Mouse (Mus musculus) limb, embryonic 12.5 days (tissue): ENCODE data around the gene Neu1. TPM values are rescaled to one million over a fixed set of nuclear protein-coding genes. Genes with fewer than 3 reads are reported as not detected.

Source experiments
- ATAC-seq: fragments of 200-750 bp; cut with Nextera tagmentation; 2 replicates; pipeline ENCODE4 v1.8.0; 2017; ENCODE audit warnings: low read depth, moderate TSS enrichment; ENCODE audit not compliant: insufficient number of reproducible peaks, insufficient read depth, low FRiP score, low TSS enrichment
- H3K27ac ChIP-seq: fragments of 300-500 bp; sonication (generic); 2 replicates; pipeline ENCODE4 v1.5.1; 2016; ENCODE audit warnings: mild to moderate bottlenecking, moderate library complexity
- H3K27me3 ChIP-seq: fragments of 300-500 bp; sonication (generic); 2 replicates; pipeline ENCODE4 v1.6.1; 2016; ENCODE audit warnings: mild to moderate bottlenecking, moderate library complexity
- H3K36me3 ChIP-seq: fragments of 300-500 bp; sonication (generic); 2 replicates; pipeline ENCODE4 v1.6.1; 2016; ENCODE audit warnings: mild to moderate bottlenecking, moderate library complexity
- H3K4me1 ChIP-seq: fragments of 300-500 bp; sonication (generic); replicated peaks from 2 replicates; pipeline ENCODE4 v1.6.1; 2016
- H3K4me2 ChIP-seq: fragments of 300-500 bp; sonication (generic); 2 replicates; pipeline ENCODE4 v1.6.1; 2016; ENCODE audit warnings: mild to moderate bottlenecking, moderate library complexity
- H3K4me3 ChIP-seq: fragments of 300-500 bp; sonication (generic); replicated peaks from 2 replicates; pipeline ENCODE4 v1.5.1; 2016; ENCODE audit warnings: mild to moderate bottlenecking
- H3K9ac ChIP-seq: fragments of 300-500 bp; sonication (generic); replicated peaks from 2 replicates; pipeline ENCODE4 v1.6.1; 2016; ENCODE audit warnings: mild to moderate bottlenecking, moderate library complexity
- H3K9me3 ChIP-seq: fragments of 300-500 bp; sonication (generic); 2 replicates; pipeline ENCODE4 v1.6.1; 2016; ENCODE audit warnings: mild to moderate bottlenecking, moderate library complexity
- WGBS: fragments of 180-500 bp; shearing (Covaris S2); methylation state at CpG from one replicate; pipeline ENCODE4 v1.1.7; 2016; 5-methylcytosine and 5-hydroxymethylcytosine counted together
- polyA plus RNA-seq: library from polyadenylated mRNA; unstranded; fragments of >200 nt; fragmentation: Nextera tagmentation; extraction: Ambion mirVana; gene quantifications from 2 replicates; pipeline ENCODE4 v1.2.1, GENCODE M21; 2016

The Neu1 gene
- 16.2 and 18.9 TPM in 2 replicates for polyA plus RNA-seq

DNA sequence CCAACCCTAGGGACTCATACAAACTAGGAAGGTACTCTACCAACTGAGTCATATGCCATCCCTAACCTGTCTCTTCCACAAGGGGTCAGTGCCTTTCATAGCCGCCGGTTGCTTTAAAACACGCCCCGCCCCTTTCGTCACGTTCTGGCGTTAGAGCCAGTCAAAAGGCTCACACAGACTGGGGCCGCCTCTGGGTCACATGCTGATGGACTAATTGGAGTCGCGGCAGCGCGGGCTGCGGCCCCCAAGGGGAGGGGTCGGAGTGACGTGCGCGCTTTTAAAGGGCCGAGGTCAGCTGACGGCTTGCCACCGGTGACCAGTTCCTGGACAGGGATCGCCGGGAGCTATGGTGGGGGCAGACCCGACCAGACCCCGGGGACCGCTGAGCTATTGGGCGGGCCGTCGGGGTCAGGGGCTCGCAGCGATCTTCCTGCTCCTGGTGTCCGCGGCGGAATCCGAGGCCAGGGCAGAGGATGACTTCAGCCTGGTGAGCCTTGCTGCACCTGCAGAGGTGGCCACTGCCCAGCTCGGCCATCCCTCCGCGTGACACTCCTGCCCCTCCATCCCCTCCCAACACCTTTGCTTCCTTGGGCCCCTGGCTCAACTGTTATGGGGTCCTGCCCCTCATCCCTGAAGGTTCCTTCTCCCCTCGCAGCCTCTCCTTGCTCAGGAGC, at the start of gene Neu1:
Gene Neu1 (plus strand): TSS at position 193 of the 674 bp plus-strand sequence.
- Histone ChIP-seq H3K4me2 (peak within 1 kb of the TSS; percentile 98), H3K27me3 (no peaks in the 10 kb centered on the region), H3K36me3 (peaks cover 22% of the 10 kb centered on the region), H3K27ac (peak within 1 kb of the TSS; percentile 56; the same call in 1 of the 2 replicates), H3K4me3 (peak within 1 kb of the TSS; percentile 71), H3K4me1 (peaks cover 8% of the 10 kb centered on the region), H3K9ac (peak within 1 kb of the TSS; percentile 75), H3K9me3 (no peaks in the 10 kb centered on the region)
- WGBS: under 1% methylated on average over 38 of the region's 38 CpGs
- peak; percentile 94 for ATAC-seq

DNA sequence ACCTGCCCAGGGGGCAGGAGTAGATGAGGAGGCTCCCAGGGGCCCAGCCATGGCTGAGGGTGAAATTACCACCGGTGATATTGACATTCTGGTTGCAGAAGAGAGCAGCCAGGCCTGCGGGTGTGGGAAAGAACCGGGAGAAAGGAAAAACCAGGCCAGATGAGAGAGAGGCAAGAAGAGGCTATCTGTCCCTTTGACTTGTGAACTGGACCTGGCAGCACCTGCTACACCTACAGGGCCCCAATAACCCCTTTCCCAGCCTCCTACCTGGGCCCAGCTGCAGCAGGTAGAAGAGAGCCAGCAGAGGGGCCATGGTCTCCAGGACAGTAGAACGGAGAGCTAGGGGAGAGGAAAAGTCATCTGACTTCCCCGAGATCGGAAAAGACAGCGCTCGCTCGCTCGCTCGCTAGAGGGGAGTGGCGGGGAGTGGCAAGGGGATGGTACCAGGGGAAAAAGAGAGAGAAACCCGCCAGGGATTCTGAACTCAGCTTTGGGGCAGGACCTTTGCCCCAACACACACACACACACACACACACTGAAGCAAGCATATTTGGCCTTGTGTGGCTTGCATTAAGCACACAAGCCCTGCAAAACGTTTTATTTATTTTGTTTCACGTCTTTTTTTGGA, 49.3 kb upstream of the Neu1 start, which contains the start of gene Gm20547:
Gene Gm20547 (minus strand): TSS at position 360 of the 628 bp plus-strand sequence.
- Histone ChIP-seq H3K27ac (no peak within 1 kb of the TSS), H3K36me3 (no peaks in the 10 kb centered on the region), H3K4me2 (peak within 1 kb of the TSS; percentile 13; the same call in 1 of the 2 replicates), H3K9ac (no peak within 1 kb of the TSS), H3K4me3 (no peak within 1 kb of the TSS), H3K4me1 (peaks cover 8% of the 10 kb centered on the region; the same call in 1 of the 2 replicates), H3K9me3 (no peaks in the 10 kb centered on the region), H3K27me3 (peaks cover 20% of the 10 kb centered on the region)
- no peak for ATAC-seq
- 8% methylated on average over 15 of the region's 15 CpGs for WGBS

DNA sequence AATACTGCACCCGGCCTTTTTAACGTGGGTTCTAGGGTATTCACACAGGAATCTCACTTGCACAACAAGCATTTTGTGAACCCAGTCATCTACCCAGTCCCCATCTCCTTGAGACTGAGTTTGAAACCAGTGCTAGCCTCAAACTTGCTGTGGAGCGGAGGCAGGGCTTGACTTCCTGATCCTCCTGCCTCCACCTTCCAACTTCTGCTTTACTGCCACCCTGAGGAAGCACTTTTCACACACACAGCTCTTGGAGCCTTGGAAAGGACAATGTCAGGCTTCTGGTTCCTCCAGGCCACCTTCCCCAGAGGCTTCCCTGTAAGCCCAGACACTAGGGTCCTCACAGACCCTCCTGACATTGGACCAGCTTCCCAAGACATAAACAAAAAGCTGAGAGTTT, 47.7 kb upstream of the Neu1 start:
- no peak overlapping the region for H3K27ac ChIP-seq
- no peaks in the 10 kb centered on the region for H3K9me3 ChIP-seq
- H3K4me2 ChIP-seq: no peak overlapping the region
- no peaks in the 10 kb centered on the region for H3K36me3 ChIP-seq
- H3K4me3 ChIP-seq: no peak overlapping the region
- no peak for ATAC-seq
- H3K9ac ChIP-seq: no peak overlapping the region
- peaks cover 8% of the 10 kb centered on the region; the same call in 1 of the 2 replicates for H3K4me1 ChIP-seq
- peaks cover 20% of the 10 kb centered on the region for H3K27me3 ChIP-seq
- 53% methylated on average over 3 of the region's 3 CpGs for WGBS

GRCm38 (mm10) chr17:34884704-34885103, 46.3 kb upstream of the Neu1 start:
- Histone ChIP-seq H3K4me1 (0 out of 2 replicates have a peak, but pooled peaks cover 6% of the 10 kb centered on the region), H3K27me3 (peaks cover 20% of the 10 kb centered on the region), H3K9me3 (no peaks in the 10 kb centered on the region), H3K9ac (no peak overlapping the region), H3K4me2 (no peak overlapping the region), H3K36me3 (no peaks in the 10 kb centered on the region), H3K27ac (no peak overlapping the region), H3K4me3 (no peak overlapping the region)
- 90% methylated on average over 6 of the region's 6 CpGs for WGBS
- no peak for ATAC-seq

GRCm38 (mm10) chr17:34885615-34886014, 45.4 kb upstream of the Neu1 start:
- no peak overlapping the region for H3K4me3 ChIP-seq
- ATAC-seq: no peak
- H3K9me3 ChIP-seq: no peaks in the 10 kb centered on the region
- WGBS: 83% methylated on average over 3 of the region's 3 CpGs
- no peak overlapping the region for H3K27ac ChIP-seq
- H3K27me3 ChIP-seq: peaks cover 20% of the 10 kb centered on the region
- 0 out of 2 replicates have a peak, but pooled peaks cover 6% of the 10 kb centered on the region for H3K4me1 ChIP-seq
- H3K4me2 ChIP-seq: no peak overlapping the region
- no peaks in the 10 kb centered on the region for H3K36me3 ChIP-seq
- no peak overlapping the region for H3K9ac ChIP-seq

DNA sequence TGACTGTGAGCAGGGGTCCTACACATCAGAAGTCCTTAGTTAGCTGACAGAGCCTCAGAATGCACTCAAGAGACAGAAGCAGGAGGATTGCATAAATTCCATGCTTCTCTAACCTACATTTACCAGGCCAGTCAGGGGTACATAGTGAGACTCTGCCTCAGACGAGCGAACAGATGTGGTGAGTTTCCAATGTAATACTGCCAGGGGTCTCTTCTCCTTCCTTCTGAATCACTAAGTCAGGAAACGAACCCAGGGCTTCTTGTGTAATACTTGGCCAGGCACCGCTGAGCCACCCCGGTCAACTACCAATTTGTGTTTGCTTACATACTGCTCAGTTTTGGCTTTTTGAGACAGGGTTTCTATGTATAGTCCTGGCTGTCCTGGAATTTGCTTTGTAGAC, 43.1 kb upstream of the Neu1 start:
- Histone ChIP-seq H3K9ac (no peak overlapping the region), H3K27ac (no peak overlapping the region), H3K4me1 (peaks cover 7% of the 10 kb centered on the region; the same call in 1 of the 2 replicates), H3K9me3 (no peaks in the 10 kb centered on the region), H3K4me3 (no peak overlapping the region), H3K27me3 (peaks cover 4% of the 10 kb centered on the region; the same call in 1 of the 2 replicates), H3K4me2 (no peak overlapping the region), H3K36me3 (no peaks in the 10 kb centered on the region)
- no peak for ATAC-seq
- WGBS: 88% methylated on average over 5 of the region's 5 CpGs

DNA sequence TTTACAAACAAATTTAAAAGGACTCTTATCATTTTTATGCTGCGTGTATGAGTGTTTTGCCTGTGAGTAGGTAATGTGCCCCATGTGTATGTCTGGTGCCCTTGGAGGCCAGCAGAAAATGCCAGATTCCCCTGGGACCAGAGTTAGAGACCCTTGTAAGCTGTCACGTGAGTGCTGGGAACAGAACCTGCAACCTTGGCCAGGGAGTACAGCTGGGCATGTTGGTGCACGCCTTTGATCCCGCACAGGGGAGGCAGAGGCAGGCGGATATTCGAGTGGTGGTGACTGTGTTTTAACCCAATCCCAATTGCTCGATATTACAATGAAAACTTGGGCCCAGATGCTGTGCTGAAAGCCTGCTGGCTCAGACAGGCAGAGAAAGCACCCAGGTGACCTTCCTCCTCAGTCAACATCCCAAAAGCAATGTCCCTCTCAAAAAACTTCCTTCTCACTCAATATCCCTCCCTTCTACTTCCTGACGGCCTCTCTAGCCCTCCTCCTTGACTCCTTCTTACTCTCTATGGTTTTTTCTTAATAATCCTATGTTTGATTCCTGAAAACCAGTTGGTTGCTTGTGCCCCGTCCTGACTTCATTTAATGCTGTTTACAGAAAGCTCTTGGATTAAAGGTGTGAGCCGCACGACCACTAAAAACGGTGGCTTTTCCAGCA, 40.8 kb upstream of the Neu1 start:
- Histone ChIP-seq H3K27me3 (no peaks in the 10 kb centered on the region), H3K36me3 (no peaks in the 10 kb centered on the region), H3K4me2 (no peak overlapping the region), H3K9ac (no peak overlapping the region), H3K4me1 (peaks cover 9% of the 10 kb centered on the region), H3K9me3 (no peaks in the 10 kb centered on the region), H3K27ac (no peak overlapping the region), H3K4me3 (no peak overlapping the region)
- 86% methylated on average over 12 of the region's 12 CpGs for WGBS
- ATAC-seq: no peak

DNA sequence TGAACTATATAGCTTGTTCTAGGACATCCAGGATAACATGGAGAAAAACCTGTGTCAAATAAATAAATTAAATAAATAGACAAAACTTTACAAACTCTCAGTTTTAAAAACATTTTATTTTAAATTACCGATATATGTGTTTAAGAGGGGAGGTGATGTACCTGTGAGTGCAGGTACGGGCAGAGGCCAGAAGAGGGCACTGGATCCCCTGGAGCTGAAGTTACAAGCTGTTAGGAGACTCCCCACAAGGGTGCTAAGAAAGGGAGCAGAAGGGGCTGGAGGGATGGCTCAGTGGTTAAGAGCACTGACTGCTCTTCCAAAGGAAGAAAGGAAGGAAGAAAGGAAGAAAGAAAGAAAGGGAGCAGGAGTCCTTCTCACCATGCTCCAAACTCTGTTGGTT, 39.7 kb upstream of the Neu1 start:
- Histone ChIP-seq H3K36me3 (peaks cover 9% of the 10 kb centered on the region), H3K4me2 (no peak overlapping the region), H3K27ac (no peak overlapping the region), H3K4me1 (peaks cover 21% of the 10 kb centered on the region), H3K9ac (no peak overlapping the region), H3K4me3 (no peak overlapping the region), H3K9me3 (no peaks in the 10 kb centered on the region), H3K27me3 (no peaks in the 10 kb centered on the region)
- no peak for ATAC-seq
- WGBS: 91% methylated on average over 2 of the region's 2 CpGs

DNA sequence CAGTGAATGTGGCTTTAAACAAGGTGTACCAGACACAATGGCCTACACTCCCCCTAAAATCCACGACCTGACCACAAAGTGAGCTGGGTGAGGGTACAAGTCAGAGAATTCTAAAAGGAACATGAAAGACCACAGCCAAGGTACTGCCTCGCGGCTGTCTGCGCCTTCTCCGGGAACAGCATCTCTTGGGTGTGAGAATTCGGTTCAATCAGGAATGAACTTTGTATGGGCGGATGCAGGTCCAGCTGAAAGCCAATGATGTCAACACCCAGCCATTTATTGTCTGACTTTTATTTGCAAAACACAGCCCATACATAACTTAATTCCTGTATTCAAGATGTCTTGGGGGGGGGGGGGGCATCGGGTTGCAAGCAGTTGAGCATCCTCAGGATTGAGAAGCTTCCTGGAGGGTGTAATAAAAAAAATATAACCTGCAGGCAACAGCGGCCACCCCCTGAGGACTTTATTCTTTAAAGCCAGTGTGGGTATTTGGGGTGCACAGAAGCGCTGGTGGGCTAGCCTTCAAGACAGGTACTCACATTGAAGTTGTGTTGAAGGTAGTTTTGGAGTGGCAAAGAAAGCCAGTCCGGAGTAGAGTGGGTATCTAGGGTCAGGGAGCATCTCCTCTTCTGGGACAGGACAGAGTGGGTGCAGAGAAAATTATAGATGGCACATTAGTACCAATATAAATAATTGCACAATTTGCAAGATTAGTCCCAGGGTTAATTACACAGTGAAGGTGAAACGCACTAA, 37.8 kb upstream of the Neu1 start:
- 71% methylated on average over 12 of the region's 12 CpGs for WGBS
- no peaks in the 10 kb centered on the region for H3K9me3 ChIP-seq
- no peak for ATAC-seq
- peaks cover 34% of the 10 kb centered on the region for H3K4me1 ChIP-seq
- H3K4me2 ChIP-seq: peak overlapping the region; percentile 87
- H3K27ac ChIP-seq: peak overlapping the region; percentile 69; the same call in 1 of the 2 replicates
- no peak overlapping the region for H3K4me3 ChIP-seq
- H3K36me3 ChIP-seq: peaks cover 15% of the 10 kb centered on the region
- H3K9ac ChIP-seq: no peak overlapping the region
- no peaks in the 10 kb centered on the region for H3K27me3 ChIP-seq

DNA sequence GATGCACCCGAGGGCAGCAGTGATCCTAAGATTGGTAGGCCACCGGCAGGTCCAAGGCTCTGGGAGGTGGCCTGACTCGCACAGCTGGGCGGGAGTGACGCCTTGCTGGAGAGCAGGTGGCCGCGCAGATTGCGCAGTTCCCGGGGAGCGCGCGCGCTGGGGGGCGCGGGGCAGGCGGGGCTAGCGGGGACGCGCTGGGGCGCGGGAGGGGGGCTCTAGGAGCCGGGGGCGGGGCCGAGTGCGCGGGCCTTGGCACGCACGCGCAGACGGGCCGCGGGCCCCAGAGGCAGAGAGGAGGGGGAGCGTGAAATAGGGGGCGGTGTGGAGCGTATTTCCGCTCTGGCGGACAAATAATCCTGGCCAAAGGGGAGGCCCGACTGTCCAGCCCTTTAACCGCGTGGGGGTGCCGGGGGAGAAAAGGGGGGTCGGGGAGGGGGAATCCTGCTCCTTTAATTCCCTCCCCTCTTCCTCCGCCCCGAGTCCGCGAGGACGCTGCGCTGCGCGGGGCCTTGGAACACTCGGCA, 36.9 kb upstream of the Neu1 start:
- peak; percentile 78 for ATAC-seq
- Histone ChIP-seq H3K36me3 (peaks cover 15% of the 10 kb centered on the region), H3K4me3 (peak overlapping the region; percentile 88), H3K27ac (peak overlapping the region; percentile 94), H3K9me3 (no peaks in the 10 kb centered on the region), H3K4me2 (peak overlapping the region; percentile 87), H3K27me3 (no peaks in the 10 kb centered on the region), H3K4me1 (peaks cover 34% of the 10 kb centered on the region), H3K9ac (peak overlapping the region; percentile 92)
- WGBS: under 1% methylated on average over 35 of the region's 51 CpGs
